Mouse (Mus musculus): ENCODE results near the gene Ciz1. TPM values are rescaled to one million over a fixed set of nuclear protein-coding genes. Genes with fewer than 3 reads are reported as not detected.

Ciz1 gene
- polyA plus RNA-seq, 1 experiment: 101 TPM

- H3K27ac ChIP-seq (ENCODE audit: insufficient read depth, low read depth, low read length): no peak overlapping the region
- H3K4me1 ChIP-seq (ENCODE audit: control insufficient read depth, insufficient read depth, low read length): no peaks in the 10 kb centered on the region
- TF ChIP-seq CTCF (IDR thresholded peaks at IDR 0.05; ENCODE audit: low read depth, low read length) (no peak), POLR2A (IDR thresholded peaks at IDR 0.05; ENCODE audit: borderline replicate concordance, low read depth, low read length) (no peak)
- no peak overlapping the region for H3K4me3 ChIP-seq (ENCODE audit: insufficient read depth, low read length)
These were observed 22.1 kb downstream of the Ciz1 start for GRCm38 (mm10) chr2:32374191-32374590.

DNA sequence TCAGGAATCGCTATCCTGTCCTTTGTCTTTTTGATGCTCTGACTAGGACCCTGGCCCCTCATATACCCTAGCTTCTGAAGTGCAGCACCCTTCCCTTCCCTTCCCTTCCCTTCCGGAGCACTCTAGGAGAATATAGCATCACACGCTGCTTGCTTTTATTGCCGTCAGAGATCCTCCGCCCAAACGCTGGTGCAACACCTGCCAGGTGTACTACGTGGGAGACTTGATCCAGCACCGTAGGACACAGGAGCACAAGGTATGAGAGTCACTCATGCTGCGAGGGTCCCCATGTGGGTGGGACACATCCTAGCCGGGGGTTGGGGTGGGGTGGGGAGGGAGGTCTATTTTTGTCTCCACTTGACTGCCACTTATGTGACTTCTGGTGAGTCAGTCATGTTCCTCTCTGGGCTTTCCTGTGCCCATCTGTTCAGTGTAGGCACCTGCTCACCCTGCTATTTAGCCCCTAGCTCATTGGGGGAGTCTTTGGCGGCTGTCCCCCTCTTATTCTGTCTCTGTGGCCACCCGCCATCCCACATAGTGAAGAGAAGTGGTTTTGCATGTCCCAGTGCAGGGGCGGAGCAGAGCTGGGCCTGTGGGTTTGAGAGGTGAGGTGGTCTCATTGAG is 23.3 kb downstream of the Ciz1 start:
- TF ChIP-seq POLR2A (IDR thresholded peaks at IDR 0.05; ENCODE audit: borderline replicate concordance, low read depth, low read length) (no peak), CTCF (IDR thresholded peaks at IDR 0.05; ENCODE audit: low read depth, low read length) (no peak)

DNA sequence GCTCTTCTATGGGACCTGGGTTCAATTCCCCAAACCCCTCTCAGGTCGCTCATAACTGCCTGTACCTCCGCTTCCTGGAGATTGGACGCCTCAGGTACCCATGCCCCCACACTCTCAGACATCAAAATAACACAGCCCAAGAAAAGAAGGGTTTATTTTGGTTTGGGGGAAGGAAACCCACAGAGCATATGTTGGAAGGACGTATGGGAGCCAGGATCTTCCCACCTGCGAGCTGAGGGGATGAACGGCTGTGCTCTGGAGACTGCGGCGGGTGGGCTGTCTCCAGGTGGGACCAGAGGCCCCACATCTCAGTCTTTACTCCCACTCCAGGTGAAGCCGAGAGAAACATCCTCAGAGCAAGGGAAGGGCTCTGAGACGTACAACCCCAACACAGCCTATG is 24.8 kb downstream of the Ciz1 start:
- no peak overlapping the region for H3K27ac ChIP-seq (ENCODE audit: insufficient read depth, low read depth, low read length)
- no peak for TF ChIP-seq POLR2A (IDR thresholded peaks at IDR 0.05; ENCODE audit: borderline replicate concordance, low read depth, low read length)
- no peak for TF ChIP-seq CTCF (IDR thresholded peaks at IDR 0.05; ENCODE audit: low read depth, low read length)
- peaks cover 15% of the 10 kb centered on the region for H3K4me1 ChIP-seq (ENCODE audit: control insufficient read depth, insufficient read depth, low read length)
- no peak overlapping the region for H3K4me3 ChIP-seq (ENCODE audit: insufficient read depth, low read length)

More for the DNA sequence above, 23.3 kb downstream of the Ciz1 start:
- H3K27ac ChIP-seq (ENCODE audit: insufficient read depth, low read depth, low read length): no peak overlapping the region
- no peak overlapping the region for H3K4me3 ChIP-seq (ENCODE audit: insufficient read depth, low read length)
- peaks cover 9% of the 10 kb centered on the region for H3K4me1 ChIP-seq (ENCODE audit: control insufficient read depth, insufficient read depth, low read length)

- TF ChIP-seq CTCF (IDR thresholded peaks at IDR 0.05; ENCODE audit: low read depth, low read length) (no peak), POLR2A (IDR thresholded peaks at IDR 0.05; ENCODE audit: borderline replicate concordance, low read depth, low read length) (no peak)
- H3K4me1 ChIP-seq (ENCODE audit: control insufficient read depth, insufficient read depth, low read length): peaks cover 25% of the 10 kb centered on the region
- H3K27ac ChIP-seq (ENCODE audit: insufficient read depth, low read depth, low read length): no peak overlapping the region
- no peak overlapping the region for H3K4me3 ChIP-seq (ENCODE audit: insufficient read depth, low read length)
These were observed 27.9 kb downstream of the Ciz1 start for GRCm38 (mm10) chr2:32380001-32380500.

GRCm38 (mm10) chr2:32381141-32381774 is 29.1 kb downstream of the Ciz1 start:
- Histone ChIP-seq H3K27ac (ENCODE audit: insufficient read depth, low read depth, low read length) (no peak overlapping the region), H3K4me1 (ENCODE audit: control insufficient read depth, insufficient read depth, low read length) (peaks cover 30% of the 10 kb centered on the region), H3K4me3 (ENCODE audit: insufficient read depth, low read length) (peak overlapping the region; percentile 95)
- no peak; the same call in 1 of the 2 replicates for TF ChIP-seq POLR2A (IDR thresholded peaks at IDR 0.05; ENCODE audit: borderline replicate concordance, low read depth, low read length)
- no peak for TF ChIP-seq CTCF (IDR thresholded peaks at IDR 0.05; ENCODE audit: low read depth, low read length)

DNA sequence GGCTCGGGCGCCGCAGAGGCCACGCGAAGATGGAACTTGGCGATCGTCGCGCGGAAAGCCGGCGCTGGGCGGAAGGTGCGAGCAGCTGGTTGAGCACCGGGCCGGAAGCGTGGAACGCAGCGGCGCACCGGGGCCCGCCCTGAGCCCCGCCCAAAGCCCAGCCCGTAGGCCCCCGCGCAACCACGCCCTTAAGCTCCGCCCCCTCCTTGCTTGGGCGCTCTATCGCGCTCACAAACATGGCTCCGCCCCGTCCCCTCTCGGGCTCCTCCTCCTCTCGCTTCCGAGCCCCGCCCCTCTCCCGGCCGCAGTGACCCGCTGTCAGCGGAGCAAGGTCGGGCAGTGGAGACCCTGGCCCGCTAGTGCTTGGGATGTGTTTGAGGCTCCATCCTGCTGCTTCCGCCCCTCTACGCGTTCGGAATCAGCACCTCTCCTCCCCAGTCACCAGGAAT is 29.7 kb downstream of the Ciz1 start, which contains the start of gene 1110008P14Rik:
1110008P14Rik (minus strand) TSS at position 164 of the 449 bp plus-strand sequence.
- peaks cover 30% of the 10 kb centered on the region for H3K4me1 ChIP-seq (ENCODE audit: control insufficient read depth, insufficient read depth, low read length)
- H3K27ac ChIP-seq (ENCODE audit: insufficient read depth, low read depth, low read length): no peak within 1 kb of the TSS
- peak within 1 kb of the TSS; percentile 95 for H3K4me3 ChIP-seq (ENCODE audit: insufficient read depth, low read length)
- TF ChIP-seq CTCF (IDR thresholded peaks at IDR 0.05; ENCODE audit: low read depth, low read length) (no peak), POLR2A (IDR thresholded peaks at IDR 0.05; ENCODE audit: borderline replicate concordance, low read depth, low read length) (no peak)

DNA sequence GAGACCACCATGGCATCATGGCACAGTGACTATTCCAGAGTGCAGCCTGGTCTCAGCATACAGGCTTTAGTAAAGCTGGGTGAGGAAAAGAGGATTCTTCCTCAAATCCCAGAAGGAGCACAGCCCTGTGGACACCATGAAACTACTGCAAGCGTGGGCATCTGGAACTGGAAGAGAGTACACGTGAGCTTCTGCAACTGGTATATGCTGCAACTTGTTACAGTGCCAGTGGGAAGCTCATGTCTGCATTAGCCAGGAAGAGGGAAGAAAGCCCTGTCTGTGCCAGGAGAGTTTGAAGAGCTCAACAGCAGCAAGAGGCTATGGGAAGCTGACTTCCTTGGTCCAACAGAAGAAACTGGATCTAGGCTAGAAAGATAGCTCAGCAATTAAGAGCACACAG is 30.6 kb downstream of the Ciz1 start:
- TF ChIP-seq POLR2A (IDR thresholded peaks at IDR 0.05; ENCODE audit: borderline replicate concordance, low read depth, low read length): no peak
- TF ChIP-seq CTCF (IDR thresholded peaks at IDR 0.05; ENCODE audit: low read depth, low read length): no peak
- H3K27ac ChIP-seq (ENCODE audit: insufficient read depth, low read depth, low read length): no peak overlapping the region
- H3K4me3 ChIP-seq (ENCODE audit: insufficient read depth, low read length): no peak overlapping the region
- H3K4me1 ChIP-seq (ENCODE audit: control insufficient read depth, insufficient read depth, low read length): peaks cover 34% of the 10 kb centered on the region

- TF ChIP-seq POLR2A (IDR thresholded peaks at IDR 0.05; ENCODE audit: borderline replicate concordance, low read depth, low read length): no peak
- TF ChIP-seq CTCF (IDR thresholded peaks at IDR 0.05; ENCODE audit: low read depth, low read length): no peak
- Histone ChIP-seq H3K4me1 (ENCODE audit: control insufficient read depth, insufficient read depth, low read length) (peaks cover 24% of the 10 kb centered on the region), H3K27ac (ENCODE audit: insufficient read depth, low read depth, low read length) (no peak within 1 kb of the TSS), H3K4me3 (ENCODE audit: insufficient read depth, low read length) (no peak within 1 kb of the TSS)
These were observed 35.8 kb downstream of the Ciz1 start, which contains the start of gene Lcn2 for GRCm38 (mm10) chr2:32387706-32388490. TSS of gene Lcn2 (minus strand) at chr2:32388252.

DNA sequence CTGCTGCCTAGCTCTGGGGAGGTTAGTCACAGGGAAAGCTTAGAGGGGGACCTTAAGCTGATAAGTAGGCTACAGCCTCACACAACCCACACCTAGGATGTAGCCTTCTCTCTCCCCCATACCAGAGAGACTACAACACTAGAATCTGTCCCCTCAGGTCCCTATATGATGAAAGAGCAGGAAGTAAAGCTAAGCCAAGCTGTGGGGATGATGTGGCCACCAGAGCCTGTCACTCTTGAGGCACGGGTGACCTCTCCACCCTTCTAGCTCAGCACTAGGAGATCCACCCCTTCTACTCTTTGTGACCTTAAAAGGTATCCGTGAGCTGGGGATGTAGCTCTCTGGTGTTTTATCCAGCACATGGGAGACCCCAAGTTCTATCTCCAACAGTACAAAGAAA is 37.0 kb downstream of the Ciz1 start:
- TF ChIP-seq CTCF (IDR thresholded peaks at IDR 0.05; ENCODE audit: low read depth, low read length) (no peak), POLR2A (IDR thresholded peaks at IDR 0.05; ENCODE audit: borderline replicate concordance, low read depth, low read length) (no peak)
- Histone ChIP-seq H3K4me1 (ENCODE audit: control insufficient read depth, insufficient read depth, low read length) (peaks cover 24% of the 10 kb centered on the region), H3K4me3 (ENCODE audit: insufficient read depth, low read length) (no peak overlapping the region), H3K27ac (ENCODE audit: insufficient read depth, low read depth, low read length) (no peak overlapping the region)

Data from bone marrow macrophage, adult 2 months (primary cell).